Mouse (Mus musculus): ENCODE results near the gene Hoxa11.

Hoxa11 gene

GRCm38 (mm10) chr6:52208868-52209684 is 36.5 kb downstream of the Hoxa11 start:
- DNase-seq (ENCODE audit: low read depth in 1 of 2, low spot score in 2 of 2) = no peak

DNA sequence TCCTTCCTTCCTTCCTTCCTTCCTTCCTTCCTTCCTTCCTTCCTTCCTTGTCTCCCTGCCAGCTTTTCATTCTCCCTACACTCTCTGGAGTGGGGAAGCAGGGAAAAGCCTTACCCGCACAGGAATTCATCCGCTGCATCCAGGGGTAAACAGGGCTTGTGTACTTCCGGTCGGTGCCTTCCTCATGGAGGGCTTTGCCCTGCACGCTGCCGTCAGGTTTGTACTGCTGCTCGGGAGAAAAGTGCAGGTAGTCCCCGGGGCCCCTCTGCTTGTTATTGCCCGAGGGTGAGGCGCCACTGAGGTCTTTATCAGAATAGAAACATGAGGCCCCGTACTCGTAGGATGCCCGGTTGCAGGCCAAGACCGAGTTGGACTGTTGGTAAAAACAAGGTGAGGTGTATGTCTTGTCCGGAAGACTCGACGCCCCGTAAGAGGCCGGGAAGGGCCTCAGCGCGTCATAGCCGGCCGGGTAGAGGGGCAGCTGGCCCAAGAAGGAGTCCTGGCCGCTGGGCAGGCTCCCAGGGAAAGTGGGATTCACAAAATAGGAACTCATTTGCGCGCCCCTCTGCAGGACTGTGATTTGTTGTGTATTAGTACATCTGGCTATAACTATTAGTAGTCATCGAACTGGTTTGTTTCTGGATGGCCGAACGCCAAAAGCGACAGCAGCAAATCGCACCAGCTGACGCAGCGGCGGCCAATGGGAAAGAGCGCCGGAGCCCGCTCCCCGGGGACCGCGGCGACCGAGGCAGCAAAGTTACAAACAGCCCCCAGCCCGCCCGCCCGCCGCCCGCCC is 37.3 kb downstream of the Hoxa11 start, which contains the start of gene Hoxa6:
Gene Hoxa6, minus strand, starts transcription at position 651 of the 796 bp plus-strand sequence.
- no peak for DNase-seq (ENCODE audit: low read depth in 1 of 2, low spot score in 2 of 2)

DNA sequence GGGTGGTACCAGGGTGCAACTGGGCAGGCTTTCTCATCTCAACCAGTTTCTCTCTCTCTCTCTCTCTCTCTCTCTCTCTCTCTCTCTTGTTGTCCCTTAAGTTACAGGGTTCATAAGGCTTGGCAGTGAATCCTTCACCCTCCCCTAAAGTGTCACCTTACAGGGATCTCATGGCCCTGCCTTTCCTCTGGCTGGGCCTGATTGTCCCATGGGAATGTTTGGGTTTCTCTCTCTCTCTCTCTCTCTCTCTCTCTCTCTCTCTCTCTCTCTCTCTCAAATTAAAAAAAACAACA is 38.0 kb downstream of the Hoxa11 start:
- DNase-seq (ENCODE audit: low read depth in 1 of 2, low spot score in 2 of 2) = no peak

- no peak for DNase-seq (ENCODE audit: low read depth in 1 of 2, low spot score in 2 of 2)
Measured at GRCm38 (mm10) chr6:52206882-52207683, 38.5 kb downstream of the Hoxa11 start.

GRCm38 (mm10) chr6:52205638-52206621 is 39.7 kb downstream of the Hoxa11 start:
- no peak for DNase-seq (ENCODE audit: low read depth in 1 of 2, low spot score in 2 of 2)

- DNase-seq (ENCODE audit: low read depth in 1 of 2, low spot score in 2 of 2) = no peak
Measured at GRCm38 (mm10) chr6:52205221-52205620, 40.4 kb downstream of the Hoxa11 start.

- DNase-seq (ENCODE audit: low read depth in 1 of 2, low spot score in 2 of 2) = no peak
Measured at GRCm38 (mm10) chr6:52204050-52204752, 41.4 kb downstream of the Hoxa11 start, which contains the start of gene Hoxa5. TSS of gene Hoxa5 (minus strand) at chr6:52204587.

- DNase-seq (ENCODE audit: low read depth in 1 of 2, low spot score in 2 of 2) = no peak
Measured at GRCm38 (mm10) chr6:52203371-52204049, 42.1 kb downstream of the Hoxa11 start.

DNA sequence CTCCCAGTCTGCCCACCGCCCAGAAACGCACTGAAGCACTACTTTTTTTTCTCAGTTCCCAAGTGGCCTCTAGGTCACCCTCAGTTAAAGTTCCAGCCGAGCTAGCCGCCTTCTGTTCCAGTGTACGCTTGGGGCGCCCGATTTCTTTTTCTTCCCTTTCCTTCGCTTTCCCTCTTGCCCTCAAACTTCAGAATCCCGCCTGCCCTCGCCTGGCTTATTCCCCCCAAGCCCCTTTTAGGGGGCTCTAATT is 42.6 kb downstream of the Hoxa11 start:
- DNase-seq (ENCODE audit: low read depth in 1 of 2, low spot score in 2 of 2) = no peak

DNA sequence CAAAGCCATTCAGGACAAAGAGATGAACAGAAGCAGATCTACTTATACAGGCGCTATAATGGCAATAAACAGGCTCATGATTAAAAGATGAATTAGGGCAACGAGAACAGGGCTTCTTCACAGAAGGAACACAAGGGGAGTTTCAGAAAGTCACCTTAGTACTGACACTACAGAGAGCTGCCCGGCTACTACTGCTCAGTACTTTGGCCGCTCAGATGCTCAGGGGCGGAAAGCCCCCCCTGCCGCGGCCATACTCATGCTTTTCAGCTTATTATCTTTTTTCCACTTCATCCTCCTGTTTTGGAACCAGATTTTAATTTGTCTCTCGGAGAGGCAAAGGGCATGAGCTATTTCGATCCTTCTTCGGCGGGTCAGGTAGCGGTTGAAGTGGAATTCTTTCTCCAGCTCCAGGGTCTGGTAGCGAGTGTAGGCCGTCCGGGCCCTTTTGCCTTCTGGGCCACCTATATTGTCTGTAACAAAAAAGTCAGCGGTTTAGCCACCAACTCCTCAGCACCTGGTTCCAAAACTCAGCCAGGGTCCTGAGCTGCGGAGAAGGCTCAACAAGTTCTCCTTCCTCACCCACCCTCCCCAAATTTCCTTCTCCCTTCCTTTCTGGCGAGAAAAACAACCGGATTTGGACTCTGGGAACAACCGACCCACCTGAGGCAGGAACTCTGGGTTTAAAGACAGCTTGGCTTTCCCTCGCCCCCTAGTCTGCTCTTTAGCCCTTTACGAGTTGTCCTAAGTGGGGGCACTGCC is 43.1 kb downstream of the Hoxa11 start:
- no peak for DNase-seq (ENCODE audit: low read depth in 1 of 2, low spot score in 2 of 2)

- DNase-seq (ENCODE audit: low read depth in 1 of 2, low spot score in 2 of 2) = no peak
Measured at GRCm38 (mm10) chr6:52201269-52201668, 44.3 kb downstream of the Hoxa11 start.

DNA sequence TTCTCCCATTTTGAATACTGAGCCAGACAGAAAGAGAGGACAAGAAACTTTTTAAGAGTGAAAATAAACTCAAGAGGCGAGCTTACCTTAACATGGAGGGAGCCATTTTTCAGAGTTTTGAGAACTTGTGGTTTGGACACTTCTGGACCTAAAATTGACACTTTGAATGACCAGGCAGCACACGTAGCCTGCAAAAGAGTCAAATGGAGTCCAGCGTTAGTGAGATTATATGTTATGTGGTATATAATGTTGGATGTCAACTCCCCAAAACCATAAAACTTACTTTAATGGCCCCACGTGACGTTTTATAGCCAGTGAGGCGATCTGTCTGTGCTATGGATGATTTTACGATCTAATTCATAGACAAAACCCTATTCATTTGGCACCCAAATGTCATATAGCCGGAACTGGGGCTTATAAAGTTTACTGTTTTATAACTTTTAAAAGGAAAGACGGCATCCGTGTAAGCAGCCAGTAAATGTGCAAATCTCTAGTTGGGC is 44.8 kb downstream of the Hoxa11 start:
- no peak for DNase-seq (ENCODE audit: low read depth in 1 of 2, low spot score in 2 of 2)

- DNase-seq (ENCODE audit: low read depth in 1 of 2, low spot score in 2 of 2) = no peak
Measured at GRCm38 (mm10) chr6:52200073-52200750, 45.4 kb downstream of the Hoxa11 start.

GRCm38 (mm10) chr6:52197271-52197670 is 48.3 kb downstream of the Hoxa11 start:
- DNase-seq (ENCODE audit: low read depth in 1 of 2, low spot score in 2 of 2) = no peak

GRCm38 (mm10) chr6:52196811-52197210 is 48.8 kb downstream of the Hoxa11 start:
- DNase-seq (ENCODE audit: low read depth in 1 of 2, low spot score in 2 of 2) = no peak

DNA sequence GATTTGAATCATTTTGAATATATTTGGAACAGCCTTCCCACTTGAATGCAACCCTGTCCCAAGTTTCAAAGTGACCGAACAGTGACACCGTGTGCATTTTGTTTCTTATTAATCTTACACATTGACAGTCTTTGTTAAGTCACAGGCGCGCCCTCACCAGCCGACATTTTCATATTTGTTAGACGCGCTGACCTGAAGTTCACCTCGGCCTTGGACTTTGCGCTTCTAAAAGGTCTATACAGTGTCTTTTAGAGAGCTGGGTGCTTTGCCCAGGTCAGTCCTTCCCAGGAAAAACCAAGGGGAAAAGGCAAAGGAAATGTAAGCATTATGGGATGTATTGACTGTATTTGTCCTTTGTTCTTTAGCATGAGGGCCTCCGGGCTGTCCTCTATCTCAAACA is 50.9 kb downstream of the Hoxa11 start:
- DNase-seq (ENCODE audit: low read depth in 1 of 2, low spot score in 2 of 2) = no peak

Data from monocyte, adult 2 months (primary cell).